Mouse (Mus musculus) inflammation-experienced regulatory T-cells, adult 6 months (primary cell): Measurements from ENCODE around the gene Man1c1. TPM values are rescaled to one million over a fixed set of nuclear protein-coding genes. Genes with fewer than 3 reads are reported as not detected.

Experiments
- polyA plus RNA-seq, 3 experiments: library from polyadenylated mRNA; unstranded; fragments of 100-300 nt; shearing (Covaris generic); gene quantifications; one replicate each; pipeline ENCODE4 v1.2.1; 2017

Gene Man1c1
- polyA plus RNA-seq, 3 experiments from 2014 or later, result 0.90 to 1.9 (median 1.1) TPM

Other genes starting within 250 kb of the Man1c1 start
- 100 to 1,000 TPM in 1 of 3 experiments, 10 to 100 TPM in 2; 62.2 to 637 (median 91.9) TPM for gene Stmn1, start 236.0 kb downstream of the Man1c1 start, polyA plus RNA-seq
- 10 to 100 TPM; 22.5 to 35.0 (median 31.7) TPM for gene Paqr7, start 207.6 kb downstream of the Man1c1 start, polyA plus RNA-seq
- gene Aunip, start 193.3 kb downstream of the Man1c1 start, polyA plus RNA-seq, result 1 to 10 TPM in 1 of 3 experiments, under 1 TPM in 2; 0.44 to 7.2 (median 0.94) TPM
- 100 to 1,000 TPM in 1 of 3 experiments, 10 to 100 TPM in 2; 64.7 to 110 (median 89.2) TPM for gene Mtfr1l, start 168.9 kb downstream of the Man1c1 start, polyA plus RNA-seq
- gene Selenon, start 152.1 kb downstream of the Man1c1 start, polyA plus RNA-seq, result under 1 TPM; 0.44 to 0.63 (median 0.63) TPM
- gene Ldlrap1, start 63.7 kb upstream of the Man1c1 start, polyA plus RNA-seq, result 10 to 100 TPM; 14.2 to 31.3 (median 24.4) TPM
- 1 to 10 TPM; 3.4 to 5.5 (median 5.4) TPM for gene Maco1, start 149.1 kb upstream of the Man1c1 start, polyA plus RNA-seq
- gene Rhd, start 160.2 kb upstream of the Man1c1 start, polyA plus RNA-seq, result under 1 TPM in 2 of 3 experiments, not detected in 1; 0.31 to 0.36 TPM
- gene Tmem50a, start 210.7 kb upstream of the Man1c1 start, polyA plus RNA-seq, result 100 to 1,000 TPM; 542 to 558 (median 542) TPM
- gene Rsrp1, start 219.3 kb upstream of the Man1c1 start, polyA plus RNA-seq, result 100 to 1,000 TPM; 184 to 307 (median 297) TPM
- gene Syf2, start 226.6 kb upstream of the Man1c1 start, polyA plus RNA-seq, result 100 to 1,000 TPM; 206 to 224 (median 212) TPM